In genomic region chr10:128015068-128015934, GRCm38 (mm10) we compare ENCODE assay signal across 8 mouse cellular contexts. TPM values are rescaled to one million over a fixed set of nuclear protein-coding genes. Genes with fewer than 3 reads are reported as not detected.
A peak's percentile ranks its signal among the peaks of the same experiment; 100 is the strongest.
DNase-seq lines count a peak whose midpoint lies in the region; ATAC-seq lines count a peak whose summit lies in the region.

Gene Prim1, plus strand, starts transcription at chr10:128015168.

- WGBS in embryonic facial prominence, embryonic 10.5 days, result 6% methylated on average over 31 of the region's 31 CpGs
- 4% methylated on average over 31 of the region's 31 CpGs for WGBS in limb, embryonic 13.5 days
- WGBS in midbrain, embryonic 15.5 days, result 6% methylated on average over 31 of the region's 31 CpGs

- peak; percentile 93 for ATAC-seq in limb, embryonic 13.5 days (ENCODE audit: low FRiP score, low read depth)
- ATAC-seq in midbrain, embryonic 15.5 days (replicated peaks), result peak; percentile 96

- peaks cover 35% of the 10 kb centered on the region for H3K36me3 ChIP-seq in embryonic facial prominence, embryonic 10.5 days (replicated peaks)
- H3K36me3 ChIP-seq in limb, embryonic 13.5 days, result peaks cover 21% of the 10 kb centered on the region
- H3K36me3 ChIP-seq in midbrain, embryonic 15.5 days (replicated peaks), result no peaks in the 10 kb centered on the region

- H3K4me2 ChIP-seq in limb, embryonic 13.5 days (replicated peaks), result peak within 1 kb of the TSS; percentile 66
- peak within 1 kb of the TSS; percentile 78 for H3K4me2 ChIP-seq in midbrain, embryonic 15.5 days

- peak within 1 kb of the TSS; percentile 67 for H3K4me3 ChIP-seq in embryonic facial prominence, embryonic 10.5 days
- peak within 1 kb of the TSS; percentile 63 for H3K4me3 ChIP-seq in limb, embryonic 13.5 days
- H3K4me3 ChIP-seq in midbrain, embryonic 15.5 days, result peak within 1 kb of the TSS; percentile 85

- H3K27ac ChIP-seq in embryonic facial prominence, embryonic 10.5 days (replicated peaks), result peak within 1 kb of the TSS; percentile 89
- H3K27ac ChIP-seq in limb, embryonic 13.5 days, result peak within 1 kb of the TSS; percentile 84
- peak within 1 kb of the TSS; percentile 66 for H3K27ac ChIP-seq in midbrain, embryonic 15.5 days

- DNase-seq in 3134 (ENCODE audit: extremely low read depth, insufficient read length, low spot score), result peak; percentile 91
- peak; percentile 83 for DNase-seq in adrenal gland, postnatal 14 days
- peak; percentile 92 for DNase-seq in embryonic facial prominence, embryonic 10.5 days (ENCODE audit: low spot score)
- DNase-seq in heart, adult 11 months, result peak; percentile 98
- DNase-seq in kidney, adult 18-20 months, result peak; percentile 87
- peak; percentile 61 to 77 for DNase-seq in spleen, adult 18-20 months

- no peaks in the 10 kb centered on the region for H3K27me3 ChIP-seq in embryonic facial prominence, embryonic 10.5 days (replicated peaks; ENCODE audit: low read depth, poor library complexity, severe bottlenecking)
- H3K27me3 ChIP-seq in limb, embryonic 13.5 days, result no peaks in the 10 kb centered on the region
- H3K27me3 ChIP-seq in midbrain, embryonic 15.5 days (replicated peaks), result no peaks in the 10 kb centered on the region

- no peaks in the 10 kb centered on the region for H3K9me3 ChIP-seq in embryonic facial prominence, embryonic 10.5 days
- no peaks in the 10 kb centered on the region for H3K9me3 ChIP-seq in limb, embryonic 13.5 days
- H3K9me3 ChIP-seq in midbrain, embryonic 15.5 days, result no peaks in the 10 kb centered on the region

- H3K9ac ChIP-seq in limb, embryonic 13.5 days, result peak within 1 kb of the TSS; percentile 78
- peak within 1 kb of the TSS; percentile 73 for H3K9ac ChIP-seq in midbrain, embryonic 15.5 days

- peaks cover 8% of the 10 kb centered on the region for H3K4me1 ChIP-seq in embryonic facial prominence, embryonic 10.5 days
- peaks cover 2% of the 10 kb centered on the region; the same call in 1 of the 2 replicates for H3K4me1 ChIP-seq in limb, embryonic 13.5 days
- peaks cover 5% of the 10 kb centered on the region for H3K4me1 ChIP-seq in midbrain, embryonic 15.5 days

RNA-seq across cellular contexts. Expression of gene Prim1, which starts in this region (rescaled TPM):
- total RNA-seq in adrenal gland, postnatal 14 days (2021), result 11.0 and 13.6 TPM in 2 replicates
- 106 and 111 TPM in 2 replicates for polyA plus RNA-seq in embryonic facial prominence, embryonic 10.5 days (2016; fragmentation: Nextera tagmentation; extraction: Ambion mirVana)
- 93.3 and 96.1 TPM in 2 replicates for polyA plus RNA-seq in limb, embryonic 13.5 days (2015; fragmentation: Nextera tagmentation; extraction: Ambion mirVana)
- polyA plus RNA-seq in midbrain, embryonic 15.5 days (2015; fragmentation: Nextera tagmentation; extraction: Ambion mirVana), result 37.2 and 41.8 TPM in 2 replicates

Comparison
In these comparisons a context has a peak if more than half of its experiments do, and no peak if none do; other contexts are left out.
1. Peak in every context shown above with its lines: DNase-seq, ATAC-seq, H3K4me3 ChIP-seq and H3K27ac ChIP-seq.